ENCODE assay signal across 8 mouse cellular contexts in the genomic region with DNA sequence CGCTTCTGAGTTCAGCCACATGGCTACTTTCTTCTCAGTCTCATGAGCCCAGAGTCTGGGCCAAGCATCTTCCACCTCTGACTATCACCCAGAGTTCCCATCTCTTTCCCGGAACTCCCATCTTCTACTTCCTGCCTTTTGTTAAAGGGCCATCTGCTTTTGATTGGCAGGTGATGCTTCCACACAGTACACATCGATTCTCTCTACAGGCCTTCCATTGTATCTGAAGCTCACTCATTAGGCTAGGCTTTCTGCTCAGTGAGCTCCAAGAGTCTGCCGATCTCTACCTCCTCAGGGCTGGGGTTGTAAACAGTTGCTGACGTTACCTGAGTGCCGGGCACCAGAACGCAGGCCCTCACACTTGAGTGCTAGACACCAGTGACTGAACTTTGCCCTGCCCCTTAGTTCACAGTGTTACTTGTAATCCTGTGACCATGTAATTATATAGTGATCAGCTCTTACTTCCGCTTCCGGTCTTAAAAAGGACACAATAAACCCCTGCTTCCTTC. TPM values are rescaled to one million over a fixed set of nuclear protein-coding genes. Genes with fewer than 3 reads are reported as not detected.
DNase-seq lines count a peak whose midpoint lies in the region; ATAC-seq and TF ChIP-seq lines count a peak whose summit lies in the region.

A gene (plus strand): TSS at position 459 of the 509 bp plus-strand sequence.

- peak within 1 kb of the TSS; percentile 13 for H3K4me2 ChIP-seq in kidney, embryonic 14.5 days (replicated peaks; ENCODE audit: low read depth, low read length)
- H3K4me2 ChIP-seq in hindbrain, postnatal 0 days (ENCODE audit: low read depth, low read length), result peak within 1 kb of the TSS; percentile 94

- peaks cover 16% of the 10 kb centered on the region for H3K4me1 ChIP-seq in kidney, embryonic 14.5 days (ENCODE audit: control insufficient read depth, insufficient read depth, low read length)
- H3K4me1 ChIP-seq in hindbrain, postnatal 0 days (ENCODE audit: insufficient read depth, low read length), result peaks cover 15% of the 10 kb centered on the region

- H3K27ac ChIP-seq in kidney, embryonic 14.5 days (ENCODE audit: low read depth, low read length), result no peak within 1 kb of the TSS
- H3K27ac ChIP-seq in gastrocnemius, adult 2 months, result peak within 1 kb of the TSS; percentile 28; the same call in 1 of the 2 replicates
- H3K27ac ChIP-seq in hindbrain, postnatal 0 days, result no peak within 1 kb of the TSS

- 93% methylated on average over 9 of the region's 9 CpGs for WGBS in kidney, embryonic 14.5 days
- WGBS in hindbrain, postnatal 0 days, result 92% methylated on average over 9 of the region's 9 CpGs

- no peak for TF ChIP-seq CTCF in gastrocnemius, adult 2 months (IDR thresholded peaks at IDR 0.05)
- no peak for TF ChIP-seq CTCF in hindbrain, postnatal 0 days (IDR thresholded peaks at IDR 0.05; ENCODE audit: low read depth)

- H3K27me3 ChIP-seq in kidney, embryonic 14.5 days (ENCODE audit: control insufficient read depth, insufficient read depth, low read length), result no peaks in the 10 kb centered on the region
- H3K27me3 ChIP-seq in hindbrain, postnatal 0 days (ENCODE audit: insufficient read depth, low read length), result no peaks in the 10 kb centered on the region

- ATAC-seq in kidney, embryonic 14.5 days (ENCODE audit: low FRiP score, low TSS enrichment), result no peak
- no peak for ATAC-seq in hindbrain, postnatal 0 days
- no peak for ATAC-seq in megakaryocyte, adult 5-6 weeks (ENCODE audit: poor library complexity, severe bottlenecking)

- H3K9ac ChIP-seq in kidney, embryonic 14.5 days (ENCODE audit: low read depth, low read length), result no peak within 1 kb of the TSS
- no peak within 1 kb of the TSS for H3K9ac ChIP-seq in hindbrain, postnatal 0 days (replicated peaks; ENCODE audit: low read length)

- peaks cover 4% of the 10 kb centered on the region for H3K36me3 ChIP-seq in kidney, embryonic 14.5 days (ENCODE audit: control insufficient read depth, insufficient read depth, low read length)
- no peaks in the 10 kb centered on the region for H3K36me3 ChIP-seq in hindbrain, postnatal 0 days (ENCODE audit: insufficient read depth, low read length)

- H3K9me3 ChIP-seq in kidney, embryonic 14.5 days (ENCODE audit: control insufficient read depth, low read length), result no peaks in the 10 kb centered on the region
- H3K9me3 ChIP-seq in hindbrain, postnatal 0 days (ENCODE audit: low read length), result no peaks in the 10 kb centered on the region

- DNase-seq in kidney, postnatal 4 days, result no peak
- DNase-seq in adrenal gland, adult 8-10 months, result no peak
- no peak for DNase-seq in gastrocnemius, adult 2 months
- no peak for DNase-seq in hindbrain, postnatal 0 days (ENCODE audit: low spot score)
- DNase-seq in right cerebral cortex, postnatal 4 days, result no peak
- no peak for DNase-seq in cerebellum, postnatal 4 days (ENCODE audit: low spot score in 2 of 2)

- peak within 1 kb of the TSS; percentile 8; the same call in 1 of the 2 replicates for H3K4me3 ChIP-seq in kidney, embryonic 14.5 days (ENCODE audit: low read length)
- H3K4me3 ChIP-seq in gastrocnemius, adult 2 months, result peak within 1 kb of the TSS; percentile 97
- H3K4me3 ChIP-seq in hindbrain, postnatal 0 days (ENCODE audit: low read length), result no peak within 1 kb of the TSS

- intact Hi-C loops in gastrocnemius, adult 2 months (cut with DNase I), result loop anchor here (5.0 kb wide), 1 partner anchor 56 kb away; no protein-coding TSS in a partner anchor

RNA-seq across cellular contexts. Expression of the gene that starts here (rescaled TPM):
- polyA plus RNA-seq in kidney, embryonic 14.5 days (2014; fragmentation: Nextera tagmentation; extraction: Ambion mirVana), result 152 and 171 TPM in 2 replicates
- 10 to 100 TPM; 70.8 to 97.5 (median 88.9) TPM for total RNA-seq in adrenal gland, adult 8-10 months (2022)
- 10 to 100 TPM; 27.8 to 31.3 TPM for total RNA-seq in gastrocnemius, adult 2 months (2021)
- total RNA-seq in hindbrain, postnatal 0 days (2014; rRNA removed), result 24.9 and 32.3 TPM in 2 replicates
- 78.5 and 82.9 TPM in 2 replicates for polyA plus RNA-seq in hindbrain, postnatal 0 days (2015; fragmentation: Nextera tagmentation; extraction: Ambion mirVana)
- 41.2 and 48.0 TPM in 2 replicates for total RNA-seq in megakaryocyte, adult 5-6 weeks (2015)
- 69.0 and 71.2 TPM in 2 replicates for total RNA-seq in megakaryocyte, adult 5-6 weeks (2017)
